ENCODE assay signal across 11 mouse cellular contexts in genomic region chr10:128921251-128921650, GRCm38 (mm10). TPM values are rescaled to one million over a fixed set of nuclear protein-coding genes. Genes with fewer than 3 reads are reported as not detected.
DNase-seq lines count a peak whose midpoint lies in the region; ATAC-seq and TF ChIP-seq lines count a peak whose summit lies in the region.
"Had no signal": no experiment of that assay in that cellular context is flagged by ENCODE, and none has a peak within 500 bp of the region (broad histone marks: within the 10 kb centered on the region; RNA-seq: fewer than 3 reads in every experiment).

No protein-coding gene starts in this region.

- WGBS in embryonic facial prominence, embryonic 14.5 days = 32% methylated on average over 1 of the region's 1 CpGs
- 92% methylated on average over 1 of the region's 1 CpGs for WGBS in forebrain, embryonic 14.5 days
- 85% methylated on average over 1 of the region's 1 CpGs for WGBS in midbrain, embryonic 16.5 days

- peaks cover 14% of the 10 kb centered on the region for H3K79me2 ChIP-seq in myocyte (ENCODE audit: control insufficient read depth, insufficient read depth)

- peak overlapping the region; percentile 14; the same call in 1 of the 2 replicates for H3K9ac ChIP-seq in embryonic facial prominence, embryonic 14.5 days (ENCODE audit: low read depth, low read length)
- H3K9ac ChIP-seq in forebrain, embryonic 14.5 days (ENCODE audit: low read length) = no peak overlapping the region
- no peak overlapping the region for H3K9ac ChIP-seq in midbrain, embryonic 16.5 days (ENCODE audit: low read depth, low read length)
- H3K9ac ChIP-seq: liver, postnatal 0 days had no signal

- DNase-seq in gastrocnemius, adult 2 months = no peak
- DNase-seq in gastrocnemius, postnatal 4 days (ENCODE audit: low spot score in 2 of 2) = no peak
- DNase-seq in layer of hippocampus, adult 2 months (ENCODE audit: low spot score in 2 of 2) = no peak
- DNase-seq in layer of hippocampus, postnatal 25 days (ENCODE audit: extremely low spot score in 1 of 2, low spot score in 1 of 2) = no peak
- no peak for DNase-seq in embryonic facial prominence, embryonic 14.5 days (ENCODE audit: low spot score)
- DNase-seq in forebrain, embryonic 14.5 days (ENCODE audit: low spot score) = no peak
- DNase-seq: liver, postnatal 0 days had no signal

- intact Hi-C loops in gastrocnemius, adult 2 months (cut with DNase I) = loop anchor here (10.0 kb wide), 1 partner anchor 886 kb away; the partner anchor contains the start of gene Naca

- H3K4me1 ChIP-seq in embryonic facial prominence, embryonic 14.5 days (ENCODE audit: control insufficient read depth, insufficient read depth, low read length) = peaks cover 26% of the 10 kb centered on the region
- H3K4me1 ChIP-seq in forebrain, embryonic 14.5 days (ENCODE audit: control insufficient read depth, insufficient read depth, low read length) = peaks cover 15% of the 10 kb centered on the region
- H3K4me1 ChIP-seq in midbrain, embryonic 16.5 days (ENCODE audit: control insufficient read depth, insufficient read depth, low read length) = peaks cover 18% of the 10 kb centered on the region

- no peaks in the 10 kb centered on the region for H3K27me3 ChIP-seq in embryonic facial prominence, embryonic 14.5 days (replicated peaks; ENCODE audit: control insufficient read depth, insufficient read depth, low read length)
- H3K27me3 ChIP-seq in myocyte (ENCODE audit: control insufficient read depth, insufficient read depth, insufficient read length) = no peaks in the 10 kb centered on the region
- H3K27me3 ChIP-seq in forebrain, embryonic 14.5 days (replicated peaks; ENCODE audit: control insufficient read depth, insufficient read depth, low read length) = no peaks in the 10 kb centered on the region
- H3K27me3 ChIP-seq in midbrain, embryonic 16.5 days (ENCODE audit: control insufficient read depth, insufficient read depth, low read depth, low read length) = no peaks in the 10 kb centered on the region

- no peaks in the 10 kb centered on the region for H3K9me3 ChIP-seq in embryonic facial prominence, embryonic 14.5 days (ENCODE audit: control insufficient read depth, low read length)
- no peaks in the 10 kb centered on the region for H3K9me3 ChIP-seq in forebrain, embryonic 14.5 days (replicated peaks; ENCODE audit: control insufficient read depth, low read length)
- H3K9me3 ChIP-seq in midbrain, embryonic 16.5 days (replicated peaks; ENCODE audit: control insufficient read depth, low read length, poor library complexity, severe bottlenecking) = no peaks in the 10 kb centered on the region
- H3K9me3 ChIP-seq: forebrain, embryonic 15.5 days had no signal

- TF ChIP-seq POLR2A in myocyte (IDR thresholded peaks at IDR 0.05; ENCODE audit: insufficient read length, low read depth) = peak; percentile 32

- ATAC-seq in embryonic facial prominence, embryonic 14.5 days (ENCODE audit: low read depth) = no peak
- ATAC-seq in forebrain, embryonic 14.5 days = no peak
- ATAC-seq in midbrain, embryonic 16.5 days = no peak
- ATAC-seq: forebrain, embryonic 15.5 days; liver, postnatal 0 days had no signal

- peak overlapping the region; percentile 100 for H3K27ac ChIP-seq in gastrocnemius, adult 2 months
- peak overlapping the region; percentile 98; the same call in 1 of the 2 replicates for H3K27ac ChIP-seq in layer of hippocampus, adult 2 months
- H3K27ac ChIP-seq in embryonic facial prominence, embryonic 14.5 days (replicated peaks; ENCODE audit: low read depth, low read length) = peak overlapping the region; percentile 55; the same call in 1 of the 2 replicates
- no peak overlapping the region for H3K27ac ChIP-seq in forebrain, embryonic 14.5 days (ENCODE audit: low read depth, low read length)
- no peak overlapping the region for H3K27ac ChIP-seq in midbrain, embryonic 16.5 days (ENCODE audit: low read length)
- H3K27ac ChIP-seq: forebrain, embryonic 15.5 days had no signal

- H3K4me3 ChIP-seq in gastrocnemius, adult 2 months = peak overlapping the region; percentile 85
- H3K4me3 ChIP-seq in layer of hippocampus, adult 2 months = no peak overlapping the region
- H3K4me3 ChIP-seq in embryonic facial prominence, embryonic 14.5 days (ENCODE audit: low read depth, low read length) = no peak overlapping the region
- H3K4me3 ChIP-seq in myocyte = peak overlapping the region; percentile 34
- no peak overlapping the region for H3K4me3 ChIP-seq in forebrain, embryonic 14.5 days (ENCODE audit: low read depth, low read length)
- no peak overlapping the region for H3K4me3 ChIP-seq in midbrain, embryonic 16.5 days (ENCODE audit: low read depth, low read length)
- H3K4me3 ChIP-seq: forebrain, embryonic 15.5 days had no signal

- H3K4me2 ChIP-seq in embryonic facial prominence, embryonic 14.5 days (ENCODE audit: low read depth, low read length) = no peak overlapping the region
- peak overlapping the region; percentile 92 for H3K4me2 ChIP-seq in myocyte (ENCODE audit: low read depth)
- H3K4me2 ChIP-seq in forebrain, embryonic 14.5 days (ENCODE audit: low read length) = no peak overlapping the region
- H3K4me2 ChIP-seq in midbrain, embryonic 16.5 days (ENCODE audit: low read length) = no peak overlapping the region
- H3K4me2 ChIP-seq: forebrain, embryonic 15.5 days had no signal

- no peak for TF ChIP-seq CTCF in gastrocnemius, adult 2 months (IDR thresholded peaks at IDR 0.05)
- no peak for TF ChIP-seq CTCF in layer of hippocampus, adult 2 months (conservative IDR thresholded peaks at IDR 0.05)

- H3K36me3 ChIP-seq in embryonic facial prominence, embryonic 14.5 days (ENCODE audit: control insufficient read depth, insufficient read depth, low read length) = peaks cover 23% of the 10 kb centered on the region
- H3K36me3 ChIP-seq in myocyte (ENCODE audit: control insufficient read depth, insufficient read depth) = peaks cover 14% of the 10 kb centered on the region
- peaks cover 13% of the 10 kb centered on the region; the same call in 1 of the 2 replicates for H3K36me3 ChIP-seq in forebrain, embryonic 14.5 days (ENCODE audit: control insufficient read depth, insufficient read depth, low read length)
- H3K36me3 ChIP-seq in midbrain, embryonic 16.5 days (ENCODE audit: control insufficient read depth, insufficient read depth, low read length) = no peaks in the 10 kb centered on the region

- no peak overlapping the region for H3ac ChIP-seq in myocyte (ENCODE audit: control insufficient read depth, insufficient read length)

TF ChIP-seq in myocyte, 11 proteins besides CTCF, POLR2A, EP300 and RAD21 (continues in another document):
- TF ChIP-seq E2F4 (IDR thresholded peaks at IDR 0.05; ENCODE audit: insufficient read depth) (no peak), REST (IDR thresholded peaks at IDR 0.05; ENCODE audit: insufficient read depth, insufficient read length) (no peak)

RNA-seq across cellular contexts. Expression of gene Rdh5, which starts 1.4 kb away (rescaled TPM):
- 1 to 10 TPM; 5.1 to 5.2 TPM for total RNA-seq in gastrocnemius, adult 2 months (2021)
- total RNA-seq in gastrocnemius, postnatal 4 days (2021) = 10 to 100 TPM; 11.7 to 12.1 TPM
- total RNA-seq in layer of hippocampus, adult 2 months (2021) = 1 to 10 TPM; 4.3 to 8.4 TPM
- 1 to 10 TPM; 5.8 to 6.6 TPM for total RNA-seq in layer of hippocampus, postnatal 25 days (2021)
- 15.5 and 16.0 TPM in 2 replicates for polyA plus RNA-seq in embryonic facial prominence, embryonic 14.5 days (2014; fragmentation: Nextera tagmentation; extraction: Ambion mirVana)
- 63.3 TPM for polyA plus RNA-seq in myocyte (2012; fragmentation: generic; extraction: Trizol)
- polyA plus RNA-seq in forebrain, embryonic 14.5 days (2014; fragmentation: Nextera tagmentation; extraction: Ambion mirVana) = 8.8 and 9.9 TPM in 2 replicates
- polyA plus RNA-seq in midbrain, embryonic 16.5 days (2015; fragmentation: Nextera tagmentation; extraction: Ambion mirVana) = 13.6 TPM in 2 replicates

RNA-seq across cellular contexts. Expression of gene Bloc1s1, which starts 2.6 kb away (rescaled TPM):
- total RNA-seq in gastrocnemius, adult 2 months (2021) = 100 to 1,000 TPM; 137 to 169 TPM
- total RNA-seq in gastrocnemius, postnatal 4 days (2021) = 100 to 1,000 TPM; 218 to 231 TPM
- total RNA-seq in layer of hippocampus, adult 2 months (2021) = 100 to 1,000 TPM in 1 of 2 experiments, 10 to 100 TPM in 1; 88.5 to 102 TPM
- total RNA-seq in layer of hippocampus, postnatal 25 days (2021) = 100 to 1,000 TPM in 1 of 2 experiments, 10 to 100 TPM in 1; 86.8 to 102 TPM
- 242 and 248 TPM in 2 replicates for polyA plus RNA-seq in embryonic facial prominence, embryonic 14.5 days (2014; fragmentation: Nextera tagmentation; extraction: Ambion mirVana)
- 238 TPM for polyA plus RNA-seq in myocyte (2012; fragmentation: generic; extraction: Trizol)
- 244 and 295 TPM in 2 replicates for polyA plus RNA-seq in forebrain, embryonic 14.5 days (2014; fragmentation: Nextera tagmentation; extraction: Ambion mirVana)
- 227 and 228 TPM in 2 replicates for polyA plus RNA-seq in midbrain, embryonic 16.5 days (2015; fragmentation: Nextera tagmentation; extraction: Ambion mirVana)

RNA-seq across cellular contexts. Expression of gene Itga7, which starts 12.4 kb away (rescaled TPM):
- total RNA-seq in gastrocnemius, adult 2 months (2021) = 10 to 100 TPM; 58.4 to 72.9 TPM
- 100 to 1,000 TPM; 148 to 157 TPM for total RNA-seq in gastrocnemius, postnatal 4 days (2021)
- total RNA-seq in layer of hippocampus, adult 2 months (2021) = 10 to 100 TPM; 39.5 to 42.9 TPM
- total RNA-seq in layer of hippocampus, postnatal 25 days (2021) = 10 to 100 TPM; 25.6 to 30.7 TPM
- polyA plus RNA-seq in embryonic facial prominence, embryonic 14.5 days (2014; fragmentation: Nextera tagmentation; extraction: Ambion mirVana) = 23.5 and 30.2 TPM in 2 replicates
- 635 TPM for polyA plus RNA-seq in myocyte (2012; fragmentation: generic; extraction: Trizol)
- polyA plus RNA-seq in forebrain, embryonic 14.5 days (2014; fragmentation: Nextera tagmentation; extraction: Ambion mirVana) = 1.3 and 1.8 TPM in 2 replicates
- polyA plus RNA-seq in midbrain, embryonic 16.5 days (2015; fragmentation: Nextera tagmentation; extraction: Ambion mirVana) = 6.1 and 9.2 TPM in 2 replicates
- total RNA-seq: common myeloid progenitor, adult 5-6 weeks had no signal

RNA-seq across cellular contexts. Expression of gene Cd63, which starts 20.5 kb away (rescaled TPM):
- 100 to 1,000 TPM; 124 to 132 TPM for total RNA-seq in gastrocnemius, adult 2 months (2021)
- total RNA-seq in gastrocnemius, postnatal 4 days (2021) = 100 to 1,000 TPM; 311 to 352 TPM
- total RNA-seq in layer of hippocampus, adult 2 months (2021) = 10 to 100 TPM; 71.0 to 81.9 TPM
- total RNA-seq in layer of hippocampus, postnatal 25 days (2021) = 10 to 100 TPM; 76.6 to 84.7 TPM
- polyA plus RNA-seq in embryonic facial prominence, embryonic 14.5 days (2014; fragmentation: Nextera tagmentation; extraction: Ambion mirVana) = 916 and 959 TPM in 2 replicates
- polyA plus RNA-seq in myocyte (2012; fragmentation: generic; extraction: Trizol) = 2,403 TPM
- 122 and 126 TPM in 2 replicates for polyA plus RNA-seq in forebrain, embryonic 14.5 days (2014; fragmentation: Nextera tagmentation; extraction: Ambion mirVana)
- polyA plus RNA-seq in midbrain, embryonic 16.5 days (2015; fragmentation: Nextera tagmentation; extraction: Ambion mirVana) = 152 and 195 TPM in 2 replicates

RNA-seq across cellular contexts. Expression of gene Gdf11, which starts 29.7 kb away (rescaled TPM):
- total RNA-seq in gastrocnemius, adult 2 months (2021) = 1 to 10 TPM; 4.8 to 5.2 TPM
- total RNA-seq in gastrocnemius, postnatal 4 days (2021) = 1 to 10 TPM; 7.5 to 8.3 TPM
- 10 to 100 TPM; 20.5 to 21.9 TPM for total RNA-seq in layer of hippocampus, adult 2 months (2021)
- 10 to 100 TPM; 20.9 to 21.4 TPM for total RNA-seq in layer of hippocampus, postnatal 25 days (2021)
- polyA plus RNA-seq in embryonic facial prominence, embryonic 14.5 days (2014; fragmentation: Nextera tagmentation; extraction: Ambion mirVana) = 4.7 and 5.0 TPM in 2 replicates
- polyA plus RNA-seq in myocyte (2012; fragmentation: generic; extraction: Trizol) = 17.9 TPM
- polyA plus RNA-seq in forebrain, embryonic 14.5 days (2014; fragmentation: Nextera tagmentation; extraction: Ambion mirVana) = 6.0 and 6.3 TPM in 2 replicates
- 7.6 and 7.9 TPM in 2 replicates for polyA plus RNA-seq in midbrain, embryonic 16.5 days (2015; fragmentation: Nextera tagmentation; extraction: Ambion mirVana)
- total RNA-seq: common myeloid progenitor, adult 5-6 weeks had no signal

Comparison
In these comparisons a context has a peak if more than half of its experiments do, and no peak if none do; other contexts are left out.
1. H3K27ac ChIP-seq: peak in gastrocnemius, adult 2 months (single experiment), layer of hippocampus, adult 2 months (single experiment) and embryonic facial prominence, embryonic 14.5 days (single experiment); none in forebrain, embryonic 14.5 days (single experiment) and midbrain, embryonic 16.5 days (single experiment).
2. H3K4me3 ChIP-seq: peak in gastrocnemius, adult 2 months (single experiment) and myocyte (single experiment); none in layer of hippocampus, adult 2 months (single experiment), embryonic facial prominence, embryonic 14.5 days (single experiment), forebrain, embryonic 14.5 days (single experiment) and midbrain, embryonic 16.5 days (single experiment).